Mouse (Mus musculus) megakaryocyte, adult 5-6 weeks (primary cell): ENCODE measurements around the gene Dennd2c. TPM values are rescaled to one million over a fixed set of nuclear protein-coding genes. Genes with fewer than 3 reads are reported as not detected.
A peak's percentile ranks its signal among the peaks of the same experiment; 100 is the strongest.

Experiments
- ATAC-seq: 2 replicates; pipeline ENCODE4 v1.8.0; 2016; ENCODE audit warnings: mild to moderate bottlenecking, inconsistent platforms; ENCODE audit not compliant: poor library complexity, severe bottlenecking
- total RNA-seq, 2 experiments: library from RNA; stranded (forward) in 1 of 2; stranded (reverse) in 1 of 2; fragments of 153-499, 151-499 nt in 1 of 2; fragments of 221-1000, 200-1000 nt in 1 of 2; gene quantifications; 2 replicates each; pipeline versions ENCODE4 v1.2.3 to v1.2.4; 2015 to 2017

The Dennd2c gene
- total RNA-seq, 2 experiments from 2014 or later = 5.0 to 5.3 TPM

DNA sequence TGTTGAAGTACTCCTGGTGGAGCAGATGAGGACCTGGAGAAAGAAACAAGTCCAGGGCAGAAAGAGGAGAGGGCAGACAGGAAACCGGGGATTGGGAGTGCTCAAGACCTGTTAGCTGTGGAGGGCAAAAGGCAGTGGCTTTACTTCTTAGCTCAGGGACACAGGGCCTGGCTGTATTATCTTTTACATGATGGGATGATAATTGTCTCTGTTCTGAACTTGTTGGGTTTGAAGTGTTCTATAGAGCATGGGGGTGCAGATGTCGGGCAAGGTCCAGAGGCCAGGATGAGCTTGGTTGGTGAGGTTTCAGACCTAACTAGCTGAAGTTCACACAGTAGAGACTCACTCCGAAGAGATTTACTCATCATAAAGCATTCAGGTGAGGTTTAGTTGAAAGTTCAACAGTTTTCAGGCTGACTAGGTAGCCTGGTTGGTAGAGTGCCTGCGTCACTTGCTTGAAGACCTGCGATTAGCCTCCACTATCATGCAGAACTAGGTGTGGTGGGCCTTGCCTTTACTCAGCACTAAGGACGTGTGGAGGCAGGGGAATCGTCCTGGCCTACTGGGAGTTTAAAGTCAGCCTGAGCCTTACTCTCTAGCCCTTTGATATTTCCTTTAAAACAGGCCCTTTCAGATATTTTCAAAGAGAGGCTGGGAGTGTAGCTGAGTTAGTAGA is 5.3 kb downstream of the Dennd2c start:
- no peak for ATAC-seq

DNA sequence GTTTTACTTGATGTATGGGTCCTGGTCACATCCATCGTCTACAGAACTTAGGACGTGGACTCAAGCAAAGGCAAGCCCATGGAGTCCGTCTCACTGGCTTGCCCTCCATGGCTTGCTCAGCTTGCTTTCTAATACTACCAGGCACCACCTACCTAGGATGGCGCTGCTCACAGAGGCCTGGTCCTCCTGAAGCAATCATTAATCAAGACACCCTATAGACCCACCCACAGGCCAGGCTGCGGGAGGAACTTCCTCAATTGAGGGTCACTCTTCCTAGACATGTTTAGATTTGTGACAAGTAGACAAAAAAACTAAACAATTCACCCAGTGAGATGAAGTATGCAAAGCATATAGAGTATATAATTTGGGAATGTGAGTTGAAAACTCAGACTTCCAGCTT is 9.8 kb downstream of the Dennd2c start:
- peak; percentile 91 for ATAC-seq

DNA sequence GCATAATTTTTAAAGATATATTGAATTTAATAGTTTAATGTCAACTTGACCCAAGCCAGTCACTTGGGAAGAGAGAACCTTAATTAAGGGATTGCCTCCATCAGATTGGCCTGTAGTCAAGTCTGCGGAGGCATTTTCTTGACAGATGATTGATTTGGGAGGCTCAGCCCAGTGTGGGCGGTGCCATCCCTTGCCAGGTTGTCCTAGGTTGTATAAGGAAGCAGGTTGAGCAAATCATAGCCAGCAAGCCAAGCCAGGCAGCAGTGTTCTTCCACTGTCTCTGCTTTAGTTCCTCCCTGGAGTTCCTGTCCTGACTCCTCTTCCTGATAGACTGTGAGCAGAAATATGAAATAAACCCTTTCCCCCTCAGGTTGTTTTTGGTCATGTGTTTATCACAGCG is 21.2 kb downstream of the Dennd2c start:
- ATAC-seq = no peak

DNA sequence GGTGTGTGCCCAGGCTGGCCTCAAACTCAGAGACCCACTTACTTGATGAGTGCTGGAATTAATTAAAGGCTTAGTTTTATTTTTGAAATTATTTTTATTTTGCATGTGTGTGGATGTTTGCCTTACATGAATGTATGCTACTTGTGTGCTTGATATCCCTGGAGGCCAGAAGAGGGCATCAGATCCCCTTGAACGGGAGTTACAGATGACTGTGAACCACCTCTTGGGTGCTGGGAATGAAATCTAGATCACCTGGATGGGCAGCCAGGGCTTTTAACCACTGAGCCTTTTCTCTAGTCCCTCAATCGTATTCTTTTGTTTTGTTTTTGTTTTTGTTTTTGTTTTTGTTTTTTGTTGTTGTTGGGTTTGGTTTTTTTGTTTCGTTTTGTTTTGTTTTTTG is 23.7 kb downstream of the Dennd2c start:
- ATAC-seq = no peak

GRCm38 (mm10) chr3:103127177-103127576 is 24.8 kb downstream of the Dennd2c start:
- ATAC-seq = no peak

GRCm38 (mm10) chr3:103127721-103128120 is 25.3 kb downstream of the Dennd2c start:
- ATAC-seq = no peak

DNA sequence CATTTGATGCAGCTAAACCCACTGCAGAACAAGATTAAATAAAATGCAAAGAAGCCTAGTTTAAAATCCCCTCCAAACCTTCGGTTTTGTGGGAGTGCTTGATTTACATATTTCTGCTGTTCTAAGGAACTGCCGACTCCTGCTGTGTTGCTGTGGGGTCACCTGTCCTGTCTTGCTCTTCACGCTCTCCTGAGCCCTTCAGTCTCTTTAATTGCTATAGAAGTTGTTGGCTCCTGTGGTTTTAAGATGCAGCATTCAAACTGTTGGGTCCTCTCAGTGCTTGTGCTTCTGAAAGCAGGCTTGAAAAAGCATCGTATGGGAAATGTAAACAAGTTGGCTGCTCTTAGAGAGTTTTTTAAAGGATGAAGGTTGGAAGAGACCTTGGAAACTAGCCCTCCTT is 25.8 kb downstream of the Dennd2c start:
- no peak for ATAC-seq

GRCm38 (mm10) chr3:103129367-103130159 is 27.2 kb downstream of the Dennd2c start:
- peak; percentile 62 for ATAC-seq

DNA sequence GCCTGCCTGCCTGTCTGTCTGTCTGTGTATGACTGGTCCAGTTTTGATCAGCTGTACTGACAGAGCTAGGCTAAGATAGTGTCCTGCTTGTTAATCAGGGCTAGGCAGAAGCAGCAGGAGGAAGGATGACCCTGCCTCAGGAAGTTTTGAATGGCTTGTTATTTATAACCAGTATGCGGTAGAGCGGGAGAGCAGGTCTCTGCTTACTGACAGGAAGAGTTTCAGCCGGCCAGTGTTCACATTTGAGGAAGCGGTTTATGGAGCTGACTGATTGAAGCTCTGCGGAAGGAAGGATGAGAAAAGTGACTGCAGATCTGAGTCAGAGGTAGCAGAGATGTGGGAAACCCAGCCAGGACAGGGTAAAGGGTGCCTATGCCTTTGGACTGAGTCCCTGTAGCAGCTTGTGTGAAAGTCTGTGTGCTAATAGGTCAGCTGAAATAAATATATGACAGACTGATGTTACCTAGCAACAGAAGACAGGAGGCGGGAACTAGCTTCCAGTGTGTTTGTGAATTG is 27.9 kb downstream of the Dennd2c start:
- peak; percentile 94 for ATAC-seq

DNA sequence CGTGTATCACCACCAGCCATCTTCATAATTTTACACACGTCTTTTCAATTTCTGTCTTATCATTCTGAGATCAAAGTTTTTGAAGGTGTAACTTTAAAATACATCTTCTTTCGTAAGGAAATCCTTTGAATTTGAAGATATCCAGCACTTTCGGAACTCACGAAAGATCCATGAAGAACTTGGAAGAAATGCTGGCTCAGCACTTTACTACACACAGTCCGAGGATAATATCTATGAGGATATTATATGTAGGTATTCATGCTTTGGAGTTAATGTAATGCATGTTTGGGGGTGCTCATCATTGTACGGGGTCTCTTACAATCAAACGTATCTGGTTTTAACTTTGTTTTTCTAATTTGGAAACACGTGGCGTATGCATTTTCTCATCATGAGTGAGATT is 30.7 kb downstream of the Dennd2c start:
- no peak for ATAC-seq

GRCm38 (mm10) chr3:103136414-103137077 is 34.1 kb downstream of the Dennd2c start:
- ATAC-seq = no peak

DNA sequence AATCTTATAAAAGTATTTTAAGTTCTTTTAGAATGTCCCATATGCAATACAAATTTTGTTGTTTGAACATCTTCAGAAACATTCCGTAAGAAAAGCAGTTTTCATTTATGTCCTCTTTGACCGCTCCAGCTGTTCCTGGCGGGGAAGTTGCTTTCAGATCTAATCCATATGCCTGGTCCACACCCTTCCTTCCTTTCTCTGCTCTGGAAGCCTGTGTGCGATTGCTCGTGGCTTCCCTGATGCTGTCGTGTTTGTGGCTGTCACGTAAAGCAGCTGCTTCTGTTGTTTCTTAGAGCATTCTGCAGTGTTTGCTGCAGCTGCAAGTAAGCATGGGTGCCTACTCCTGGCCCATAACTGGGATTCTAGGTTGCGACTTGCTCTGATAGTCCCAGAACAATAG is 36.6 kb downstream of the Dennd2c start:
- ATAC-seq = no peak

DNA sequence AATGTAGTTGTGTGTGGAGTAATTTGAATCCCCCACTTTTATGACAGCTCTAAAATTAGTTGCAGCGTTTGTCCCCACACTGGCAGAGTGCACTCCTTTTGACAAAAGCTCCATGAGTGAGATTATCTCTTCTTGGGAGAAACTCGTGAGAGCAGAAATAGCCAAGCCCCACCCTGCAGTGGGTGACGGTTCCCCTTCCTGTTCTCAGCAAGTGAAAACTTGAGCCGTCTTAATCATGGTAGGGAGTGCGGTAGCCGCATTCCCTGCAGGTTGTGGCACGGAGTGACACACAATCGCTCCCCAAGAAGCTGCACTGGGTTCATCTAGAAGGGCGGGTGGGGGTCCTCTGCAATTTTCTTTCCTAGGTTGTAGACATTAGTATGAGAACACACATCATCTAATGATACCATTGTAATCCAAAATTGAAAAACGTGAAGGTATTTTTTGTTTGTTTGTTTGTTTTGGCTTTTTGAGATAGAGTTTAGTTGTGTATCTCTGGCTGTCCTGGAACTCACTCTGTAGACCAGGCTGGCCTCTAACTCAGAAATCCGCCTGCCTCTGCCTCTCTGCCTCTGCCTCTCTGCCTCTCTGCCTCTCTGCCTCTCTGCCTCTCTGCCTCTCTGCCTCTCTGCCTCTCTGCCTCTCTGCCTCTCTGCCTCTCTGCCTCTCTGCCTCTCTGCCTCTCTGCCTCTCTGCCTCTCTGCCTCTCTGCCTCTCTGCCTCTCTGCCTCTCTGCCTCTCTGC is 37.9 kb downstream of the Dennd2c start:
- peak; percentile 89 for ATAC-seq

- ATAC-seq = no peak; the same call in 1 of the 2 replicates
Observed at GRCm38 (mm10) chr3:103141287-103141686, 38.9 kb downstream of the Dennd2c start.

DNA sequence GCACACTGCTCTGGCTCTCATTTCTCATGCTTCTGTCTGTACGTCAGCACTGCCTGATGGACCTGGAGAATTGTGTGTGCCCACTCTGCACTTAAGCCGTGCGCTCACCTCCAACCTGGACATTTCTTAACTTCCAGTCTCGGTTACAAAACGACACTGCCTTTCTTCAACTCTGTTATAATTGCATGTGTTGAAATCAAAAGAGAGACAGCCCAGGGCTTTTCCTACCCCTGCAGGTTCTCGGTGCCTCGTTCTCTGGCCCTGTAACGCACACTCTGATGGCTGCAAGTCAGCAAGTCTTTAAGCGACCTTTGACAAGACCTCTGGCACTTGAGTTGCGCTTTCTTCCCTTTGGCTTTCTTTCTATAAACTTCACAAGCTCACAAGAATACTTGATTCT is 40.0 kb downstream of the Dennd2c start:
- peak; percentile 39 for ATAC-seq

- ATAC-seq = no peak
Observed at GRCm38 (mm10) chr3:103145336-103145735, 42.9 kb downstream of the Dennd2c start.

GRCm38 (mm10) chr3:103145791-103146190 is 43.4 kb downstream of the Dennd2c start:
- no peak for ATAC-seq

DNA sequence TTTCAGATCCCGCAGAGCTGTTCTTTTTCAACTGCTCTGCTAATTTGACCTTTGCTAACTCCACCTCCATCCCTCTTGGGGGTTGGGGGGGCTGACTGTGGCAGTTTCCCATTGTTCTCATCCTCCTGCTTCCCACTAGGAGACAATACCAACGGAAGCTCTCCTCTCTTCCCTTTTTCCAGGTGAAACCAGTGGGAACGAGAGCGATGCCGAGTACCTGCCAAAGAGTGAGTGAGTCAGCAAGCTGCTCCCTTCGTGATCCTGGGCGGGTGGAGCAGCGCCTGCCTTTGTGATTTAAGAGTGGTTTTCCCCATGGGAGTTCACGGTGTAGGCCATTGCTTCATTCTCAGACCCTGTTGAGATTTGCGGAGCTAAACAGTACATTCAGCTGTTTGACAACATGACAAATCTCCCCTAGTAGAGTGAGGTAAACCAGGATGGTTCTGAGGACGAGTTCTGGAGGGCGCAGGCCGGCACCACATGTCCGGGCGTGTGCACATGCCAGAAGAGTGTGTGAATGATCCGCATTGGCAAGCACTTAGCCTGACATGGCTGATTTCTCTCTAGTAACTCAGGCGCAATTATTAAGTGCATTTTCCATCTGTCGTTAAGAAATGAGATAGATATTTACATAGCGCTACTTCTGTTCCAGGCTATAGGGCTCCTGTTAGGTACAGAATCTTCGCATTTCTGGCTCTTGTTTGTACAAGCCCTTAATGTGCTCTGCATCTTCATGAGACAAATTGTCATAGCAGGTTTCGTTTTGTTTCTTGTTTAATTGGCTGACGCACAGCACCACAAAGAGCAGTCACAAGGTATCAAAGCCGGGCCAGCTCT is 44.1 kb downstream of the Dennd2c start:
- ATAC-seq = no peak

- ATAC-seq = no peak
Observed at GRCm38 (mm10) chr3:103147775-103148174, 45.4 kb downstream of the Dennd2c start.

DNA sequence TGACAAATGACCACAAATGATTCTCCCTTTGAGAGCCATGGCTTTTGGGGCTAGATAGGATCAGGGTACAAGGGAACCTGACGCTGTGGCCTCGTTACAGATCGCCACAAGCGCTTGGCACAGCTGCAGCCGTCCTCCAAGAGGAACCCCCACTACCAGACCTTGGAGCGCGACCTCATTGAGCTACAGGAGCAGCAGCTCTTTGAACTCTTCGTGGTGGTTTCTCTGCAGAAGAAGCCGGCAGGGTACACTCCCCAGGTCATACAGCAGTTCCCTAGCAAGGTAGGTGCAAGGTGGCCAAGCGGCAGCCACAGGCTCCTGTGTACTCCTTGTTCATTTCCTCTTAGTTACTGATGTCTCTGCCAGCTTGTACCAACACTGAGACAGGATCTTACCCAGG is 46.5 kb downstream of the Dennd2c start:
- ATAC-seq = no peak
